Mouse (Mus musculus) gastrocnemius, postnatal 4 days (tissue): ENCODE measurements around the gene Rlbp1. TPM values are rescaled to one million over a fixed set of nuclear protein-coding genes. Genes with fewer than 3 reads are reported as not detected.

ENCODE experiments used
- DNase-seq, 2 experiments: peaks; one replicate each; pipeline ENCODE4 v3.0.0; 2021 to 2022; ENCODE audit warnings: low spot score in 2 of 2, mixed read lengths in 2 of 2
- total RNA-seq, 2 experiments: library from RNA; stranded (reverse); gene quantifications; 2 replicates each; pipeline ENCODE4 v1.2.3; 2021

Gene Rlbp1
- total RNA-seq, 2 experiments from 2014 or later = not detected

- no peak for DNase-seq
These were observed 58.1 kb downstream of the Rlbp1 start for GRCm38 (mm10) chr7:79328769-79329168.

Other genes with a start within 250 kb of the Rlbp1 start
- gene Mfge8, start 238.0 kb downstream of the Rlbp1 start, total RNA-seq = 100 to 1,000 TPM; 103 TPM
- gene Abhd2, start 113.8 kb downstream of the Rlbp1 start, total RNA-seq = 10 to 100 TPM; 22.3 to 23.5 TPM
- gene Fanci, start 4.9 kb upstream of the Rlbp1 start, total RNA-seq = 1 to 10 TPM; 3.2 to 3.8 TPM
- 10 to 100 TPM; 50.5 to 54.1 TPM for gene Polg, start 79.3 kb upstream of the Rlbp1 start, total RNA-seq
- gene Rhcg, start 230.6 kb upstream of the Rlbp1 start, total RNA-seq = not detected